Mouse (Mus musculus) lung, postnatal 14 days (tissue): ENCODE measurements around the gene Ston2.
"Not testable (repeated sequence)": the region's sequence is repeated elsewhere in the genome, so short reads cannot be mapped to it uniquely, and the experiment has no call there.

Experiments used
- DNase-seq: peaks from one replicate; pipeline ENCODE4 v3.0.0; 2021

Ston2 gene

DNA sequence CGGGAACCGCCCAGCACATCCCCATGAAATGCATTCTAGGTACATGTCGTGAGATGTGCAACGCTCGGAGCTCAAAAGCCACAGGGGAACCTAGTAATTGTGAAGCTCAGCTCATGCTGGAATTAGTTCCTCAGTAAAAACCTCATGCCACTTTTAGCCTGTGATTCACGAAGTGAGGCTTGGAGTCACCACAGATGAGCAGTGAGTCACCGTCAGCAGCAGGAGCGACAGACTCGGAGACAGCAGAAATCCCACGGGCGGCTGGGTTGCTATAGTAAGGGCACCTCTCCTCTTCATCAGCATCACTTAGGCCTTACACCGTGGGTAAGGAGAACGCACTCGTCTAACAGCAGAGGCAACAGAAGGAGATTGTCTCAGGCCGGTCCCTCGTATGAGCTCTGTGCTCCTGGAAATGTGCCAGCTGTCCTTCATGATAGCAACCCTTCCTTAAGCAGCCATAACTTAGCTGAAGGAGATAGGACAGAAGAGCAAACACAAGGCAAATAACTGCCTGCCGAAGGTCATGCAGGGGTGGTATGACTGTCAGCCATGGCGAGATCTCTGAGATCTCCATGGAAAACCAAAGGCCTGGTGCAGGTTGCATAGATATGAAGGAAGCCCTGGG lies 39.8 kb downstream of the Ston2 start:
- DNase-seq: no peak

DNA sequence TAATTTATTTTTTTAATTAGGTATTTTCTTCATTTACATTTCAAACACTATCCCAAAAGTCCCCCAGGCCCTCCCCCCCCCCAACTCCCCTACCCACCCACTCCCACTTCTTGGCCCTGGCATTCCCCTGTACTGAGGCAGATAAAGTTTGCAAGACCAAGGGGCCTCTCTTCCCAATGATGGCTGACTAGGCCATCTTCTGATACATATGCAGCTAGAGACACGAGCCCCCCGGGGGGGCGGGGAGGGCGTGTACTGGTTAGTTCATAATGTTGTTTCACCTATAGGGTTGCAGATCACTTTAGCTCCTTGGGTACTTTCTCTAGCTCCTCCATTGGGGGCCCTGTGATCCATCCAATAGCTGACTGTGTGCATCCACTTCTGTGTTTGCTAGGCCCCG lies 41.3 kb downstream of the Ston2 start:
- not testable (repeated sequence) for DNase-seq

DNA sequence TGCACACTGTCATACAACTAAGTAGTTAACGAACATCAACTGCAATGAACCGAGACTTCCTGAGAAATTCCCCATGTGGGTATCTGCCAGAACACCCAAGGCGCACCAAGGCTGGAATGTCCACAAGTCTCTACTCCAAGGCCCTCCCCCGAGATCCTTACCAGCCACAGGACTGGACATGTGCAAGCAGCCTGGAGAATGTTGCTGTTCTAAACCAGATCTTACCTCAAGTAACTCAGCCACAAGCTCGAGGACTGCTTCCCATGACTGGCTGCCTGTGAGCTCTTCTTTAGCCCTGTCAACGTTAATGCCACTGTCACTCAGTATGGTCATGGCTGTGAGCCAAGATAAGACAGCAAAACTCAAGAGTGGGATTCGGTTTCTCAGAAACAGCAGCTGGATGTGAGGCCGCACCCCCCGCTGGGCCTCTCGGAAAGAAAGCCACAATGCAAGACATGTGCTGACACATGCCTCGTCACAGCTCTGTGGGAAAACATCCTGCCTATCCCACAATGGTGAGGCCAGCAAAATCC lies 42.4 kb downstream of the Ston2 start:
- DNase-seq: no peak

DNA sequence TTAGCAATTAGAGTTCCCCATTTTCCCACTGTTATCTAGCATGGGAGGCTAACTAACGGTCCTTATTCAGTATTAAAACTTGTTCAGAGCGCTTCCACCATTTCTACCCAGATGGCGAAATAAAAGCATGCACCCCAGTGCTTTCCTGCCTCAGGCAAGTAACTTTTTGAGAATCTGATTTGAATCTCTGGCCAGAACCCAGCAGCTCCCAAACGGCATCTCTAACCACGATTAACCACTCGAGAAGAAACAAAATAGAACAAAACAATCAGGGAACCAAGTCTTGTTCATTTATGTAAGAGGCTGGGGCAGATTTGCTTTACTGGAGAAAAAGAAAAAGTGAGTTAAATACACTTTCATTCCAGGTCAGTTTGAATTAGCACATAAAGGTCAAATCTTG lies 44.1 kb downstream of the Ston2 start:
- DNase-seq: no peak

DNA sequence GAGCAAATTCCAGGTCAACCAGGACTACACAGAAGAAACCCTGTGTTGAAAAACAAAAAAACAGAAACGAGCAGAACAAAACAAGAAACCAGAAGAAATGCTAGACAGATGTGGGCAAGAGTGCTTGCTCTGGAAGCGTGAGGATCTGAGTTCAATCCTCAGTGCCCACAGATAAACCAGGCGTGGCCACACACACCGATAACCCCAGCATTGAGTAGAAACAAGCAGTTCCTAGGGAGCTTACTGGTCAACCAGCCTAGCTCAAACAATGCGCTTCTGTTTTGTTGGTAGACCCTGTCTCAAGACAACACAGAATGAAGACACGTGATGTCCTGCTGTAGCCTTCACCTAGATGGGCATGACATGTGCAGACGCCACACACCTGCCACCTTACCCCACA lies 45.3 kb downstream of the Ston2 start:
- no peak for DNase-seq

DNA sequence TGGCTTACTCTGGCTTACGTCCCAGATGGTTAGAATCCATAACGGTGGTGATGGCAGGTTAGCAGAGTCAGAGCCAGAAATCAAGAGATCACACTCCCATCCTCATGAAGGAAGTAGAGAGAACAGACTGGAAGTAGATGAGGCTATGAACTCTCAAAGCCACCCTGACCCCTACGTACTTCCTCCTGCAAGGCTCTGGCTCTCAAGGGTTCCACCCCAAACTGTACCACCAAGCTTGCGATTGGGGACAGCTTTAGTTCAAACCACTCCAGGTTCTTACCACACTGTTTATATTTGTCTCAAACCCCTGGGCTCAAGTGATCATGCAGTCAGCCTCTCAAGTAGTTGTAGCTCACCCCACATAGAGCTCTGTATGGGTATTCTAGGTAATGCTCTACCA lies 49.8 kb downstream of the Ston2 start:
- no peak for DNase-seq

DNA sequence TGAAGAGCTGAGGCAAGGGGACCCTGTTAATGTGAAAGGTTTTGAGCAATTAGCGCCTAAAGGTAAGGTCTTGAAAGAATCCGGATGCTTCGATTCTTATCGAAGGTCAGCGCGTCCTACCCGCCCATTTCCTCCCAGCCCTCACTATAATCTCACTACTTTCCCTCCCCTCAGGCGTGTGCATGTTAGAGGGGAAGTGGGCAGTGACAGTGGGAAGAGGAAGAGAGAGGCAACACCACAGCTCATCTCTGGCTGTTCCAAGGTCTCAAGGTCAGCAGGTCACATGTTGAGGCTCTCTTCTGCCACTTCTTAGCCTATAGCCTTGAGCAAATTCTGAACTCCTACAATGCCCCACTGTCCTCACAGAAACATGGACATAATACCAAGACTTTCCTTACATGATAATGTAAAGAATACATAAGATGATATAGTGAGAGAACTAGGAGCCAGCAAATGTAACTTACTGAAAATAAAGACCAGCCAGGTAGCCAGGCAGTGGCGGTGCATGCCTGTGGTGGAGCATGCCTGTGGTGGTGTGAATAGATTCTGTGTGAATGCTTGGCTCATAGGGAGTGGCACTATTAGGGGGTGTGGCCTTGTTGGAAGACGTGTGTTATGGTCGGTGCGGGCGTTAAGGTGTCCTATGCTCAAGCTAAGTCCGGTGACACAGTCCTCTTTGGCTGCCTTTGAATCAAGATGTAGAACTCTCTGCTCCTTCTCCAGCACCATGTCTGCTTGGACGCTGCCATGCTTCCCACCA lies 51.8 kb downstream of the Ston2 start:
- no peak for DNase-seq

DNA sequence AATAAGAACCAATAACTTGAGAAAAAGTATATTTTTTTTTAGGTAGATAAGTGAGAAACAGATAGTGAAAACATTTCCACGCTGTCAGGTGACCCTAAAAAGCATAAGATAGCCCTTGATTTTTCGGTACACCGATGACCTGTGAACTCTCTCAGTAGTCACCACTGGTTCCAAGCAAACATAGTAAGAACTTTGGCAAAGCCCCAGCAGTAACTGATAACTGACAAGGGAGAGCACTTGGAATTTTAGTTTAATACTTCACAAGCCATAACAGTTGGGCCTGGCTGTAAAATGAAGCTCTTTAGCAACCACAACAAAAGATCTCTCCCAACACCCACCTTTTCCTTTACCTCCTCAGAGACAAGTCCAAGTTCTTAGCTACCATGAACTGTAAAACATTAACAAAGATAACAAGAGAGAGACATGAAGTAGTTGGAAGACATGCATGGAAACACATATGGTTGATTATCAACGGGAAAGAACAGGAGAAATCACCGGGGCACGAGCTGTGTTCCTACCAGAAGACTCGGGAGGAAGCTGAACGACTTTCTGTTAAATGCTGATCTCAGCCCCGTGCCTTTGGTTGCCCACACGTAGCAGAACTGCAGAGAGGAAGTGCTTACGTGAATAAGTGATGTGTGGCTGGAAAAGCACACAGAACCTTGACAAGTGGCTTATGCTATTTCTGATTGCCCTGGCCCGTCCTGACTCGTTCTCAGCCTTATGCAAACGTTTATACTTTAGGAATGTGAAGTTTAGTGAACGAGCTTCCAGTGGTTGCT lies 53.8 kb downstream of the Ston2 start:
- DNase-seq: no peak

DNA sequence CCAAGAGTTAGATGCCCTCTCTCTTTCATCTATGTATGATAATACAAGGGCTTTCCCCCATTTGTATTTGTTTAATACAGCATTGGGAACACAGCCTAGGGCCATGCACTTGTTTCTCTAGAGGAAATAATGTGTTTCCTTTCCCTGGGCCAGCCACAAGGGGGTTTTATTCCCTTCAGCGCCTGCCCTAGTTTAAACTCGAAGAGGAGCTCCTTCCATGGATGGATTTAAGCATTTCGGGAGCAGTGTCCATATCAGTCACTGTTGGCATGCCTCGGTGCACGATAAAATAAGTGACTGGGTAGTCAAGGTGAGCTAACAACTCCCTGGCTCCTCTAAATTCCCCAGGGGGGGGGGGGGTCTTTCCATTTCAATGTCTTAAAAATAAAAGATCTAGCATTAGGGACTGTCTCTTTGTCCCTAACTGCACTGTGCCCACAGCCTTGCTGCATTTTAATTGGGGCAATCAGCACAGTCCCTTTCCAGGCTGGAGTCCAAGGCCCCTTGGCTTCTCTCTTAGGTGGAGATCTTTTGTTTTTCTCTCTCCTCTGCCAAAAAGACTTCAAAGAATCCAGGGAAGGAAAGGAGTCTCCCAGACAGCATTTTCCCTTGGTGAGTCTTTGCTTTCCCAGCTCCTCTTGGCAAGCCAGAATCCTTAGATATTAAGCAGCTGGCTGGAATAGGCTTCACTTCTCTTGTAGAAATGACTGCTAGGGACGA lies 55.3 kb downstream of the Ston2 start:
- DNase-seq: no peak

DNA sequence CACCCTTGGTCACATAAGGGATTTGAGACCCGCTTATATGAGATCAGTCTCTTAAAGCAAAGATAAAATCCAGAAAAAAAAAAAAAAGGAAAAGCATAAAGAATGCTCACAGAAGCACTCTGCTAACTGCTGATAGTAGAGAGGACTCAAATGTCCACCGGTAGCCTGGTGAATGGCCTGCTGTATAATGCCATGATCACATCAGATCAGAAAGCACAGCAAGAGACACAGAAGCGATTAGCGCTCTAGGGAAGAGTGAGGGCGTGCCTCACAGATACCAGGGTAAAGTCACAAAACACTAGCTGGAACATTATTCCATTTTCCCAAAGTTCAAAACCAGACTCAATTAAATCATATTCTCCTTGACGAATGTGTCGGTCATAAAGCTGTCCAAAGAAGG lies 62.0 kb downstream of the Ston2 start:
- DNase-seq: no peak

DNA sequence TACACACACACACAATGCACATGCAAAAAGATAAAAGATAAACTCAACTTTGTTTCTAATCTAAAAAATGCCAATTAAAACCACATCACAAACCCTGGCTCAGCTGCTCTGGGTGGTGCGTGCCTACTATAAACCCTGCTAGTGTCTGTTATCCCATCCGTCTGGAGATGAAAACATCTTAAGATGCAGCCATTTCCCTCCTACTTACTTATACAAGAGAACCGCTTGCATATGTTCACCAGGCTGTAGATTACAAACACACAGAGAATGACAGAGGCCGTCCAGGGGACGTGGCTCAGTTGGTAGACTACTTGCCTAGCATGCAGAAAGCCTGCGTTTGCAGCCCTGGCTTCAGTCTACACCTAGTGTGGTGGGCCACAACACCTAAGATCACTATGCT lies 64.3 kb downstream of the Ston2 start:
- DNase-seq: no peak

DNA sequence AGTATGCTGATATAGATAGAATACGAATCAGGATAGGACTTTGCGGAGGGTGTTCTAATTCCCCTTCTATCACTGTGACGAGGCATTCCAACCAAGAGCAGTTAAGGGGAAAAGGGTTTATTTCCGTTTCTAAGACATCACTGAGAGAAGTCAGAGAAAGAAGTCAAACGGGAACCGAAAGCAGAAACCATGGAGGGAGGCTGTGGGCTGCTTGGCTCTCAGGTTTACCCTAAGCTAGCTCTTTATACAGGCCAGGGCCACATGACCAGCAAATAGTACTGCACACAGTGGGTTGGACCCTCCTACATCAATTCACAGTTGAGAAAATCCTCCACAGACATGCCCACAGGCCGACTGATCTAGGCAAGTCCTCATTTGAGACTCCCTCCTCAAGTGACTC lies 69.1 kb downstream of the Ston2 start:
- DNase-seq: no peak

DNA sequence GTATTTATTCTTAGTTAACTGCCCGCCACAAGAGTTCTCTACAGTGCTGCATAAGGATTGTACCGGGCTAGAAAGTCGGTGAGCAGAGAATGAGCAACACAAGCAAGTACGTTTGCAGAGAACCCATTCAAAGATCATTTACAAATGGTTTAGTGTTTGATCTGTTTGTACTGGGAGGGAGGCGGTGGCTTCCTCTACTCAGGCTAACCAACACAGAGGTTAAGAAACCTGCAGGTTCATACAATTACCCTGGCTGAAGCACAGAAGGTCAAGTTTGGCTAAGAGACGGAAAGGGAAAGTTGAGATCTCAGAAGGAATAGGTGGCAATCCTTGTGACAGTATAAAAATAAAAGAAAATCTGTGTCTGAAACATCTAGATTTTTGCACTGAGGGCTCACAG lies 72.5 kb downstream of the Ston2 start:
- no peak for DNase-seq

DNA sequence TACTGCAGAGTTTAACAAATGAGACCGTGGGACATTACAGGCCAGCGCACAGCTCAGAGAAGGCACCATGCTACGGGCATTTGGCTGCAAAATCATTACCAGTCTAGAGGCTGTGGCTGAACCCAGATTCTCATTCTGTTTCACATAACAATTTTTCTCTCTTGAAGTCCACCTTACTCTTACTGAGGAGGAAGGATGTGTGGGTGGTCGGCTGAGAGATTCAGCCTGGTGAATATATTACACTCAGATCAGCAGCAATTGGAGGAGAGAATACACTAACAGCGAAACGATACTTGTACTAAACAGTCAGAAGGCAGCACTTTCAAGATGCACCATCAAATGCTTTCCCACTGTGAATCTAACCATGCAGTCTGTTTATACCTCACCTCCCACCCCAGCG lies 74.8 kb downstream of the Ston2 start:
- DNase-seq: no peak

DNA sequence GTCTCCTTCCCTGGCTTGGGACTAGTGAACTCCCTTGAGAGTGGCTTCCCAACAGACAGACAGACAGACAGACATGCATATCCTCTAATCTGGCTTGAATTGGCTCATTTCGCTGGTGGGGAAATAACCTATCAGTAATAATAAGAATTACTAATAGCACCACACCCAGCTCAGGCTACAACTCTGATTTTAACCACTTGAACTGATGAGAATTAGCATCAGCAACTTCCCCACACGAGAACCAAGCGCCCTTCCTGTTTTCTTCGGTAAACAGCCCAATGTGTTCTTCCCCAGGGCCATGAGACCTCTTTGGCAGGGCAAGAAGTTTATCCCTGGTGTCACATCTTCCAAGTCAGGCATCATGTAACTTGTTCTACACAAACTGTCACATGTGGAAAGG lies 76.5 kb downstream of the Ston2 start:
- no peak for DNase-seq

DNA sequence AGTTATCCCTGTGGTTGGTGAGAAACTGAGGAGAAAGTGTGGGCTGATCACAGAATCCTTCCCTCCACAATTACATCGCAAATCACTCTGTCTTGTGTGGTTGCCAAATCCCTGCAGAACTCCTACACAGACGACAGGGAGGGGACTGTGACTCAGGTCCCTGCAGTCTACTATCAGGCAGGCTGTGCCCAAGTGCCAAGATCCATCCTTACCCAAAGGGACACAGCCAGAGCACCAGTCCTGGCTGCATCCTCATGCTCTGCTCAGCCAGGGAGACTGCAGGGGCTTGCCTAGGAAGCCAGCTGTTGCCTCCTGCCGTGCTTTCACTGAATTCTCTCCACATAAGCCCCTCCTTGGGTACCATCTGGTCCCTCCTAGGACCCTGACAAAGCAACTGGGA lies 77.3 kb downstream of the Ston2 start:
- DNase-seq: no peak

DNA sequence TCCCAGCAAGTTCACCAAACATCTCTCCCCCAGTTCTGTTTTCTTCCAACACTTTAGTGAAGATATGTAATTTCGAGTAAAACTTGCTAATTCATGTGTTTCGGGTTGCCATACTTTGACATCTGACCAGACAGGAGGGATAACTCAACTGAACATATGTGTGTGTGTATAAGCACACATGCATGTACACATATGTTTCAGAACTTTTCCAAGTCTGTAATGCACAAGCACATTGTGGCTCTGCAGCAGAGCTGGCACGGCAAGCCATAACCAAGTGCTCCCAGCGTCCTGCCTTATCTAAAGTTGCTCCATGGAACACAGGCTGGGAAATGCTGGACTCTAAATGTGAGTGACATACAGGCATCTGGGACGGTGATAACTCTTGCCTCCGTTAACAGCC lies 78.6 kb downstream of the Ston2 start:
- DNase-seq: no peak

DNA sequence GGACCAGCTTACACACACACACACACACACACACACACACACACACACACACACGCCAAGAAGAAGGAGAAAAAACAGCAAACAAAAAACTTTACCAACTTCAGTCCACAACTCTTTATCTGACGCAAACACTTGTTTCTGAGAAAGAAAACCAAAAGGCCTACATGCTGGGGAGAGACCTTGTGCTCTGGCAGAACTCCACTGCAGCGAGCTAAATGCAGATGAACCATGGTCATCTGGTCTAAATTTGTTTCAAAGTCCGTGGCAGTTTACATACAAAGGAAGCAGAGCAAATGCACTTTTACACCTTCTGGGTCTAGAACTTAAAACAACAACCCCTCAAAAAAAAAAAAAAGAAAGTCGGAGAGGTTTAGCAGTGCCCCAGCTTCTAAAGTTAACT lies 79.0 kb downstream of the Ston2 start:
- DNase-seq: no peak

DNA sequence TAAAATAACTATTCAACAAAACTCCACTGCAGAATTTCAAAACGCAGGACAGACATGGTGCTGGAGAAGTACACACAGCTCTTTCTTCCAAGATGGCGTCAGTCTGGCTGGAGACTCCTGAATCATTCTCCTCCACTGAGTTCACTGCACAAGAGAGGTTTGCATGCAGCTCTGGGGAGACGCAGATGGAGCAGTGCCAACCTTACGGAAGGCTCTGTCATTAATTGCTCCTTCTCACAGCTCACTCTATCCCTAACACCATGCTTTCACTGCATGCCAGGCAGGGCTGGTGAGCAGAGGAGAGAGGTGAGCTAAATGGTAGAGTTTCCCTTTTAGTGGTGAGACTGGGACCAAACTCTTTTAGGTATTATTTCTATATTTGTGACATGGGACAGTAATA lies 80.4 kb downstream of the Ston2 start:
- no peak for DNase-seq

DNA sequence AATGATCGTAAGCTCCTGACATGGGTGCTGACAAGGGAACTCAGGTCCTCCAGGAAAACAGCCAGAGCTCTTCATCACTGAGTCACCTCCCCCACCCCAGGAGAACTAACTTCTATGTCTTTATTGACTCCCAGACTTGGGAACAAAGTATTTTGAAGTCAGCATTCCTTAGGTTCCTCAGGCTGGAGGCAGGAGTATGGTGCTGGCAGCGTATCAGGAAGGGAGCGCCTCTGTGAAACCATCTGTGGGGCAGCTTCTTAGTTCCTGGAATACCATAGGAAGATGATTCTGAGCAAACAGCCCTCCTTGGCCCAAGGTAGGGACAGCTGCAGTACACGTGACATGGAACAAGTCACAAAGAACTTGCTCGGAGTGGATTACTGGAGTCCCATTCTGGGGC lies 84.7 kb downstream of the Ston2 start:
- DNase-seq: peak; percentile 16

DNA sequence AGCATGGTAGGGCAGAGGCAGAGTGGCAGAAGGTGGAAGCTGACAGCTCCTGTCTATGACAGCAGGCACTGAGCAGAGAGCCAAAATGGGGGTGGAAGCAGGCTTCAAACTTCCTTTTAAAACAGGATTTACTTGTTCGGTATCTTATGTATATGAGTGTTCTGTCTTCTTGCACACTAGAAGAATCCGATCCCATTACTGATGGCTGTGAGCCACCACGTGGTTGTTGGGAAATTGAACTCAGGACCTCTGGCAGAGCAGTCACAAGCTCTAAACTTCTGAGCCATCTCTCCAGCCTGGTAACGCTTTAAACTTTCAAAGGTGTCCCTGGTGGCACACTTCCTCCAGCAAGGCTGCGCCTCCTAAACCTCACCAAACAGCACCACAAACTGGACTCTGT lies 85.4 kb downstream of the Ston2 start:
- DNase-seq: no peak

DNA sequence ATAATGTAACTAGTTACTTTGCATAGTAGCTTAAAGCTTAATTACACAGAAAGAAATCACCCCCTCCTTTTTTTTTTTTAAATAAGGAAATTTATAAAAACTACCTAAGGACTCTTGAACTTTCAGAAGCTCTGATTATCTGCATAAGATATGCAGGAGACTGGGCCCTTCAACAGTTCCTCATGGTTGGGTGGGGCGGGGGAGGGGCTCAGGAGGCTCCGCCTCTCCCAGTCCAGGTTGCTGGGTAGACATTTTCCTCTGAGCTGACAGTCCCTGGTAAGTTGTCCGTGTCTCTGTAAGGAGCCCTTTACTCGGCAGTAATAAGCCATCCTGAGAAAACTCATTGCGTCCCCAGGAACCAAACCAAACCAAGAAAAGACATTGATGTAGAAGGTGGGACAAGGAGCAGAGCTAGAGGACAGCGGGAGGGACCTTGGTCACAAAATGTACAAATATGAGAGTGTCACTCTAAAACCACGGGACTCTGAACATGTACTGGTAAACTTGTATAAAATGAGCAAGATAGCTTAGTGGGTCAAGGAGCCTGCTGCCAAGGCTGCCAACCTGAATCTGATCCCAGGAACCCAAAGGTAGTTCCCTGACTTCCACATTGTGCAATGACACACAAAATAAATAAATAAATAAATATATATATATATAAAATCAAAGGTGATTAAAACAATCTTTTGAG lies 88.6 kb downstream of the Ston2 start:
- no peak for DNase-seq

DNA sequence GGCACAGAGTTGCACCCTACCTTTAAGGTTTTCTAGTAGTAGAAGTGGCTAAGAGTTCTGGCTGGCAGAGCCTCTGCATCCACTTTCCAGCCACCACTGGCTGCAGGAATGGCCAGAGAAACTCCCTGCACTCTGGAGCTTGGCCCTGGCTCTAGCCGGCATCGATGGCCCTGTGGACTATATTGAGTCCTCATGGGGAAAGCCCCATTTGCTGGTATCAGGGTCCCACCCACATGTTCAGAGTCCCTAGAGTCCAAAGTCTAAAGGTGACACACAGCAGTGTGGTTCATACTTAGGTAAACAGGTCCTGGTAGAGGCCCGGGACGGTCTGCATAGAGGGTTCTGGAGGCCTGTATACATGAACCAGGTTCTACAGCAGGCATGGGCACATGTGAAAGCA lies 92.0 kb downstream of the Ston2 start:
- DNase-seq: no peak
